Mouse (Mus musculus): ENCODE results near the gene Bnc2.

DNA sequence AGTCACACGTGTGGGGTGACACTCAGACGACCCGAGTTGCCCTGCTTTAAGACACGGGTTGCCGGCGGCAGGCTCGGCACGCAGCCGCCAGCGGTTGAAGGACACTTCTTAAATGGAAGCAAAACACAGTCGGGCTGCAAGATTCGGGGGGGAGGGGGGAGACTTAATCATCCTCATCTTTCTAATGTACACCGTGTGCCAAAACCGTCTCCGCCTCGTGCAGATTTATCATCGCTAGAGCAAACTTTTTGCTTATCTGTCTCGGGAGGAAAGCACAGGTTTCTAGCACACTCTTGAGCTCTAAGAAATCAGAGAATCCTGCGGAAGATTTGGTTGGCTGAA is 870 bp upstream of the Bnc2 start:
- no peak for TF ChIP-seq CTCF (IDR thresholded peaks at IDR 0.05; ENCODE audit: low read depth, low read length)
- no peak for TF ChIP-seq GATA1 (IDR thresholded peaks at IDR 0.05; ENCODE audit: borderline replicate concordance, low read length)
- TF ChIP-seq POLR2AphosphoS5 (IDR thresholded peaks at IDR 0.05; ENCODE audit: insufficient replicate concordance, low read depth, low read length): no peak

All from G1E (cell line).